Mouse (Mus musculus) adrenal gland, postnatal 25 days (tissue): ENCODE measurements at regions not wholly inside any gene's neighbourhood (a gene's known extent, or its start where the extent isn't known, plus 50 kb on each side); places are given as distances from the start of the nearest gene placed in this dataset.

ENCODE experiments used
- DNase-seq: peaks from one replicate; pipeline ENCODE4 v3.0.0; 2021; ENCODE audit warnings: mixed read lengths

DNA sequence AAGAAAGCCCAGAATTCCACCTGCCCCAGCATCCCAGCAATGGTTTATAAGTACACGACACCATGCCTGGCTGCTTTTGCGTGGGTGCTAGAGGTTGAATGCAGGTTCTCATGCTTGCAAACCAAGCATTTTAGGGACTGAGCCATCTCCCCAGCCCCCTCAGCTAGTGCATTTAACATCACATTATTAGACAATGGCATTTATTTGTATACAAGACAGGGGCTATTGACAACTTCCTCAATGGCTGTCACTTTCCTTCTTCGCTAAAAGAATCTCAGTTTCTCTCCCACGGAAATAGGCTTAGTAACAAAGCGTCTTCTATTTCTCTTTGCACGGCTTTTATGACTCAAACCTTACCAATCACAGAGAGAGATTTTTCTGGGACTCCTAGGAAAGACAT is 141.7 kb upstream of the Lrfn2 start:
- no peak for DNase-seq

DNA sequence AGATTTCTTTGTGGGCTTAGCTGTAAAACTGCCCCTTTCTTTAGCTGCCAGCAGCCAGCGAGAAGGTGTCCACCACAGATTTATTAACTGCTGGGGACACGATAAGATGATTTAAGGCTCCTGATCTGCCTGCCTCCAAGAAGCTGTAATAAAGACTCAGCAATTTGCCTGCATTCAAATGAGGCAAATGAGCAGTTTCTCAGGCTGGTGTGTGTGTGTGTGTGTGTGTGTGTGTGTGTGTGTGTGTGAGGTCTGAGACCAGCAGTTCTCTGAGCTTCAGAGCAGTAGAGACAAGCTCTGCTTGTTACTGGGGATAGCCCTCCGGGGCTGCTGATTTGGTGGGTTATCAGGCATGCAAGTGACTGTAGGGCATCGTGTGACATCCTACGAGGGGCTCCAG is 139.2 kb upstream of the Lrfn2 start:
- no peak for DNase-seq

DNA sequence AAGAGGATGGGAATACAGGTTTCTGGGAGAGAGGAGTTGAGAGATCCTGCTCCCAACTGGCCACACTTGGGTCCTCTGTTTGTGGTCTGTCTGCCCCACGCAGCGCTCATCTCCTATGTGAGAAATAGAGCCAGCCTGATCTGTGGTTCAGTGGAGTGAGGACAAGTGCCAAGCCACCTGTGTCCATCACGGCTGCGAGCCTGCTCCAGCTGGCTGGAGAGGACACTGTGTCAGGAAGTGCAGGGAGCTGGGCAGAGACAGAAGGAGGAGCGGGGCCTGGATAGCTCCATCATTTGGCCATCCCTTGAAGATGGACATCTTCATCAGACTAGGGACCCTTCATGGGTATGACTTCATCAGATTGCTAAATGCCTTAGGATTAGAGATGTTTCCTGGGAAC is 136.4 kb upstream of the Lrfn2 start:
- DNase-seq = no peak

DNA sequence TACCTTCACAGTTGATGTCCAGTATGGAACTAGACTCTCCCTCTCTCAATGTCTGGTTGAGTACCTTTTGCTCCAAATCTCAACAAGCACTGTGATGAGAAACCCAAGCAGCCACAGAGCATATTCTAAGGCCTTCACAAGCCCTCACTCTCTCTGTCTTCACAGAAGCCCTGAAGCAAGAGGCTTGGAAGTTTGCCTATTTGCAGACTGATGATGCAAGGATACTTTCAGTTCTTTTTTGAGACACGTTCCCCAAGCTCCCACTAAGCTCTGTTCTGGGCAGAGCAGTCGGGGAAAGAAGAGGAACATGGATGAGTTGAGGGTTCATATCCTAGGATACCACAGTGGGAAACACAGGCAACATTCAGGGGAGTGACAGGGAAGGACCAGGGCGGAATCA is 134.0 kb upstream of the Lrfn2 start:
- DNase-seq = no peak

DNA sequence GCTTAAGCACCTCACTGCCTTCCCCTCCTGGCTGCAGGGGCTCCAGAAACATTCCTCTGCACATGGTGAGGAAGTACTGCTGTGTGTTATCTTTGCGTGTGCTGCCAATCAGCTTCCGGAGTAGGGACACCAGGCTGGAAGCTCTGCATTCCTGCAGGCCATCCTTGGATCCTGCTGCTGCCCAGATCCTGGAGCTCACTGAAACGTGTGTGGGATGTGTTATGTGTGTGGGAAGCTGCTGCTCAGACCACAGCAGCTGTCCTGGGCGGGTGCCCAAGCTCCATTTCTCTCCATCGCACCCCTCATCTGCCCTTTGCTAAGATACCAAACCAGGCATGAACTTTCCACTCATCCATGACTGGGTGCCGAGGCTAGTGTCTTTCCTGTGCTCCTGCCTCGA is 129.5 kb upstream of the Lrfn2 start:
- no peak for DNase-seq

DNA sequence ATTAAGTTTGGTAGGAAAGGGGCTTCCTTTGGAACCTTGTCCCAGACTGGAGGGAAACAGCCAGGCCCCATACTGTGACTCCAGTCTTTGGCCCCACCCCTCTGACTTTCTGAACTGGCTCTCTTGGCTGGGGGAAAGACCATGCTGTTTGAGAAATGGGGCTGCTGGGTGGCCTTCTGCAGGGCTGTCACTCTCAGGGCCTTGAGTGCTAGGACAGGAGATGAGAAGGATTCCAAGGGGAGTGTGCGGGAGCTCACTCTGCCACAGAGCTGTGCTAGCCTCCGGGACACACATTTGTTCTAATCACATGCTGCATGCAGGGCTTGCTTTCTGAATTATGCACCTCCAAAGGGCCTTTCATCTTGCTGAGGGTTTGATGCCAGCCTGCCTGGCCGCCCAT is 124.3 kb upstream of the Lrfn2 start:
- DNase-seq = no peak

DNA sequence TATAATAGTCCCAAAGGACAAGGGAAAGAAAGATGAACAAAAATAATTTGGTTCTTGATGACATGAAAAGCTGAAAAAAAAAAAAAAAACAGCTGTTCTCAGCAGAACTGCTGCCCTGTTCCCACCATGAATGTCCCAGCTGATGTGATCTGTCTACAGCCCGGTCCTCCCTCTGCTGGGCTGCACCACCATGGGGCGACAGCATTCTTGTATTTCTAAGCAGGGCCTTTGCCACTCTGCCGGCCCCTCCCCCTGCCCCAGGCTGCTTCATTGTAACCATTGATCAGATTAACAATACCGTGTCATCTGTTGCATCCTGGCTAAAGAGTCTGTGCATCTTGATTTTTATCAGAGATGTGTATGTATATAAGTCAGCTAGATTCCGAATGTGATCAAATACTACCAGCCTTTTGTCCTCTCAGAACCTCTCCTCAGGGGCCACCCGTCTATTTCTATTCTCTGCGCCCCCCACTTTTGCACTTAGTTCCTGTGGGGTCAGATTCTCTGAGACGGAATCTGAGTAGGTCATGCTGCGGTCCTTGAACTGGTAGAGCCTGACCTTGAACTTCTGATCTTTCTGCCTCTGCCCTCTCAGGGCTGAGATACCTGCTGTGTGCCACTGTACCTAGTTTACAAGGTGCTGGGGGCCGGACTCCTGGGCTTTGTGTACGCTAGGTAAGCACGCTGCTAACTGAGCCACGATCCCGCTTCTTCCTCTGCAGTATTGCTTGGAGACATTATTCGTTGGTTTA is 117.2 kb upstream of the Lrfn2 start:
- DNase-seq = no peak

DNA sequence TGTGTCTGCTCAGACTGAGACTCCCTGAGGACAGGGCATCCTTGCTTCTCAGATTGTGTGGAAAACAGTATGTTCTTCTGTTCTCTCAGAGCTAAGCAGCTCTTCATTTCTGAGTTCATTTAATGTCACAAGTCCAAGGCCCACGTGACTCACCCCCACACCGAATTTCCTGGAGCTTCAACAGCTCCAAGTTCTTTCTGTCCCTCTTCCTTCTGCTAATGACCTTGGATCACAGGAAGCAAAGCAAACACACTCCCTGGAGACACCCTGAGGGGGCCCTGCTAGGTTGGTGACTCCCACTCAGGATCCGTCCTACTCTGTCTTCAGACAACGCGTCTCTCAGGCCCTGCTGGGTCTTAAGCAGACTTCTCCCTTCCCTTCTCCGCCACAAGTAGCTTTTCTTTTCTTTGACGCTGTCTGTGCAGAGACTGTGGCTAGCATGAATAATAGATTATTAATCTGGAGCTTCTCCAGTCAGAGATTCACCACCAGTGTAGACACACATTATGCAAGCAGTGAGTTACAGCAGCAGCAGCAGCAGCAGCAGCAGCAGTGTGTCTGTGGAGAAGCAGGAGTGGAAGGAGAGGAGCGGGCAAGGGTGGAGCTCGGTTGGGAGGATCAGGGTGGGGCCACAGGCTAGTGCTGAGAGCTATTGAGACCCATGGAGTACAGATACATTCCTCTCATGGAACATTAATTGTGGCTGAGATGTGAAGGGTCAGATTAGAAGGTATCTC is 115.4 kb upstream of the Lrfn2 start:
- DNase-seq = peak; percentile 8

DNA sequence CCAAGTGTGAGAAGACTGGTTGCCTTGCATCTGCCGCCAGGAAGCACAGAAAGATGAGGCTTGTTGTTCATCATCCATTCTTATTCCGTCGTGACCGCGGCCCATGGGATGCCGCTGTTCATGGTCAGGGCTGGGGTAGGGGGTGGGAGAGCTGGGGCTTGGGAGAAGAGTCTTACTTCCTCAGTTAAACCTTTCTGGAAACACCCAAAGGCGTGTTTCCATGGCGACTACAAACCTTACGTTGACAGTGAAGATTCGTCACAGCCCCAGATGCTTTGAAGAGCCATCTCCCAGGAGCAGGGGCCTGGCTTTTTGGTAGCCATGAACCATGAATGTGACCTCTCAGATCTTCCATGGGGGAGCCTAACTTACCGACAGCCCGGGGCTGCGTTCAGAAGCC is 114.6 kb upstream of the Lrfn2 start:
- no peak for DNase-seq

DNA sequence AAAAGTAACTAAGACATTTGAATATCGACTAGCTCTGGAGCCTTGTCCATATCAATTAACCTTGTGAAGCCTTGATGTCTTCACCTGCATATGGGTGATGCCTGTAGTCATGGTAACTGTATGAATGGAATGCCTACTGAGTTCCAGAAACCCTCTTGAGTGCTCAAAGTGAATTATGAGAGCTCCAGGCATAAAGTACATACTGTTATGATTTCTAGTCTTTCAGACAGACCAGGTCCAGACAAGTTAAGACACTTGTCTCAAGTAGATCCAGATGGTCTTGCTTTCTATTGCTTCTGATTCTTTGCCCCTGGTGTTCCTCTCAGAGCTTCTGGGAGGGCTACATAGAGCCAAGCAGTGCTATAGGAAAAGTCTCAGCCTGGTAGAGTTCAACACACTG is 112.5 kb upstream of the Lrfn2 start:
- no peak for DNase-seq

DNA sequence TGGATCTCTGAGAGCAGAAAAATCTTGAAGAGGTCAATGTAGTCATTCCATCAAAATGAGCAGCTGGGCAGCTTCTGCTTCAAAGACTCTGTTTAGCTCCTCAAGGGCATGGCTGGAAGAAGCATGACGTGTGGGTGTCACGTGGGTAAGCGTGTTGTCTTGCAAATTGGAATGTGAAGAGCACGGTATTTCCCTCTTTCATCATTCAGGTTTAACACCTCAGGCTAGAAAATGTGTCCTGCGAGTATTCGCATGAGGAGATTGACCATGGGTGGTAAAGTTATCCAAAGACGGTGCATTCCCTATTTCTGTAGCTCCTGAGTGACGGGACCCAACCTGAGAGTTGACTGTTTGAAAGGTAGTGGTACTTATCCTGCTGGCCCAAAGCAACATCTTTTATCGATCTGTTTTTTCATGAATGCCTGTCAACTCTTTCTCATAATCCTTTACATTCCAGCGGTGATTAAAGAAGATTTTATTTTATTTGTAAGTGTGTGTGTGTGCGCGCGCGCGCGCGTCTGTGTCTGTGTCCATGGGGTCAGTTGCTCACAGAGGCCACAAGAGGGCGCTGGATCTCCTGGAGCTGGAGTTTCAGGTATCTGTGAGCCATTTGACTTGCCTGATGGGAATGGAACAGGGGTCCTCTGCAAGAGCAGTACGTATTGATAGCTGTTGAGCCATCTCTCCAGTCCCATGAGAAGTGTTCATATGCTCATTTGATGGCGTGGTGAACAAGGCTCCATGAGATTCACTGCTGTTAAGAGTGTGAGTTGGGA is 109.9 kb upstream of the Lrfn2 start:
- no peak for DNase-seq

DNA sequence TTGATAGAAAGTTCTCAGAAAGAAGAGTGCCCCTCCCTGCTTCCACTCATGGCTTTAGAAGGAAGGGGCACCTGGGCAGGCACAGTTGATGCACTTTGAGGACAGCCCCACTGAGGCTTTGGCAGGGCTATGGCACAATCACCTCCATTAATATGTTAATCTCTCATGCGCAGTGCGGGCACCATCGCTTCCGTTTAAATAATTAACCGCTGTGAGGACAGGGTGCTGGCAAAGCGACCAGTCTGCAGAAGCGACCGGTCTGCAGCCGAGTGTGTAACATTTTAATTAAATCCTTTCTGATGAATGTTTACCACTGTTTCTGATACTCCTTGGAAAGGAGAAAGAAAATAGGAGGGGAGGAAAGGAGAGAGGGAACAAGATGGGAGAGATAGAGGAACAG is 108.3 kb upstream of the Lrfn2 start:
- no peak for DNase-seq

DNA sequence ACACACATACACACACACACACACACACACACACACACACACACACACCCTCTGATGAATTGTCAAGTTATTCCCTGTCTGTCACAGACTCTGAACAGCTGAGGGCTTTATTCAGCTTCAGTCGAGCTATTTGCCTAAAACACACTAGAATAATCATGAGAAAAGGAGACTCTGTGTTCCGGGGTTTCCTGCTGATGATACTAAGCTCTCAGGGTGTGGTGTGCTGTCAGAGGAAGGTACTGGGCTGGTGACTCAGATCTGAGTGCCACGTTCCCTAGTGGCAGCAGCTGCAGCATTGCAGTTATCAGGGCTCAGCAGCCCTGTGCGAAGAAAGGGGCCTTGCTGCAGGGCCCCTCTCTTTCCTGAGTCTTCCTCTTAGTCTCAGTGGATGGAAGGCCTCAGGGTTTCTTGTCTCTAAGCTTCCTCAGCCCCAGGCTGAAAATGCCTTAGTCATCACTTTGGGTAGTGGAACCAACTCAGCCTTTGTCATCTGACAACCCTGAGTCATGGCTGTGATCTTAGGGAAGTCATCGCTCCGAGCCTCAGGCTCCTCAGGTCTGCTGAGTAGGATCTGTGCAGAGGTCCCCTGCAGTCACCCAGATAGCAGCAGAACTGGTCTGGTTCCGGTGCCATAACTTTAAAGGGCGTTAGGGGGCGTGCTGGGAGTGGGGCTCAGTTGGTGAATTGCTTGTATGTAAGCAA is 106.8 kb upstream of the Lrfn2 start:
- DNase-seq = no peak

DNA sequence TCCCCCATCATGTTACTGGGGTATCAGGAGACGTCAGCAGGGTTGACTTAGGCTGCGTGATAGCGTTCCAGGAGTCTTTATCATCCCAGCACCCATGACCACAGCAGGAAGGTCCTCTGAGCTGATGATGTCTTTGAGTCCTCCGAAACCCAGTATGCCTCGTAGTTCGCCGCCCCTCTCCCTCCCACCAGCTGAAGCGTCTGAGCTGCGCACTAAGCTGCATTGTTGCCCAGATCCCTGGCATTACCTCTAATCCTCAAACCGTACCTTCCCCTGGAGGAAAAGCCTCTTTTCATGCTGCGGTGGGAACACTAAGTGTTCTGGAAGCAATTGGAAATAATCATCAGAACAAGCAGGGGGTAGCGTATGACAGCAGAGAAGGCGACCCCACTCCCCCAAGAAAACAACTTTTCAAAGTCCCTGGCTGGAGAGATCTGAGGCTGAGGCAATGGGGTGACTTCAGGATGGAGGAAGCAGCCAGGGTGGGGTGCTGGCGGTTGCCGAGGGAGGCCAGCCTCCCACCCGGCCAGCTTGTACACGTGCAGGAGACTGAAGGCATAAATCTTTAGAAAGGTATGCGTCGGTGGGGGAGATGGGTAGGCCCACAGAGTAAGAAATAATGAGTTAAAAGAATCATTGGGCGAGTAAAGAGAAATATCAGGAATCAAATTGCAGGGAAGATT is 93.7 kb upstream of the Lrfn2 start:
- DNase-seq = no peak

DNA sequence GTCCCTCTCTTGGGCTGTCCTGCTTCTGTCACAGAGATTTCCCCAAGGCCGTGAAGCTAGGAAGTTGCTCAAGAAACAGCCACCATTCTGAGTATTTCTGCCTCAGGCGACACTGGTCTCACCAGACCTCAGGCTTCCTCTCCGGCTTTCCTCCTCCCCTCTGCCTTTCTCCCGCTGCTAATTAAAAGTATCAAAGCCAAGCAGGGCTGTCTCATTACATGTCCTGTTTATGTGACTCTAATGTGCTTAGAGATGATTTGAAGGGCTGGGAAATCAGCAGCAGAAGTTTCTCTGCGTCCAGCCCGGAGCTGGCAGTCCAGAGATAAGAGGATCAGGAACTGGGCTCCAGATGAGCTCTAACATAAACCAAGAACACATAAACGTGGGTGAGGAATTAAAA is 84.3 kb upstream of the Lrfn2 start:
- no peak for DNase-seq

DNA sequence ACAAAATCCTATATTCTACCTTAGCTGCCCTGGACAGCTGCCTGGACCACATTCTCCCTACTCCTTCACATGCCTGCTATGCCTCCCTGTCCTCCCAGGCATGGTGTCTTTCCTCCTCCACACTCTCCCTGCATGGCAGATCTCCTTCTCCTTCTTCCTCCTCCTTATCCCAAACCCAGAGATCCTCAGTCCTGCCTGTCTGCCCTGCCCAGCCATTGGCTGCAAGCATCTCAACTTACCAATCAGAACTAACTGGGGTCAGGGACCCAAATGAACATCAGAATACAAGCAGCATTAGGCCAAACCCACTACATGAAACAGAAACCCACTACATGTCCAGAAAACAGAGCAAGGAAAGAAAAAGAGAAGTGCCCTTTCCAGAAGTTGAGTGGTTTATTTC is 81.3 kb upstream of the Lrfn2 start:
- no peak for DNase-seq

DNA sequence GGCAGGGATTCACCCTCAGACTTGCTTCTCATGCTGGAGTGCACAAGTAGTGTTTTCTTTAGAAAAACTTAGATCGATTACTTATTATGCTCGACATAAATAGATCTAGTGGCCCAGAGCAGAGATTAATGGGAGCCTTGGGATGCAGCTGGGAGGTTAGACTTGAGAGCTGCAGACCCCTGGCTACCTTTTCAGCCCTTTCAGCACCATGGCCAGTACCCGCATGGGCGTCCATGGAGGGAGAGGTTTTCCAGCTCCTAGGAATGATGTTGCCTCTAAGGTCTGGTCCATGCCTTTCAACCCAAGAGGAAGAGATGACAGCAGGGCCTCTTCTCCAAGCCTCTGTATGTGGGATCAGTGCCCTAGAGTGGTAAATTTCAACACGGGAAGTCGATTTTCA is 73.3 kb upstream of the Lrfn2 start:
- DNase-seq = no peak

DNA sequence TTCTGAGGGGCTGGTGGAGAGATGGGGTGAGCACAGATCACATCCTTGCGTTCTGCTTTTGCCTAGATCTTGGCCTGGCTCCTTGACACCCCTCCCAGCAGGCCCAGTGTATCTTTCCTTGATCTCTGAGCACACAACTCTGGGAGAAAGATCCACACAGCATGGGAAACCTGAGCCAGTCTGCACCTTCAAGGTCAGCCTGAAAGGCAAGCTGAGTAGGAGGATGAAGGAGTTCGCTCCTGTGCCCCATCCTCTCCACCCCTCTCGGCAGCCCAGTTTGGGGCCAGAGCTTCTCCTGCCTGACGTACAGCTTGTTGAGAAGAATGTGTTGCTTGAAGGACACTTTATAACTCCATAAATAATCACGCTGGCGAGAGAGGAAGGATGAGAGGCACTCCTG is 61.7 kb upstream of the Lrfn2 start:
- no peak for DNase-seq

DNA sequence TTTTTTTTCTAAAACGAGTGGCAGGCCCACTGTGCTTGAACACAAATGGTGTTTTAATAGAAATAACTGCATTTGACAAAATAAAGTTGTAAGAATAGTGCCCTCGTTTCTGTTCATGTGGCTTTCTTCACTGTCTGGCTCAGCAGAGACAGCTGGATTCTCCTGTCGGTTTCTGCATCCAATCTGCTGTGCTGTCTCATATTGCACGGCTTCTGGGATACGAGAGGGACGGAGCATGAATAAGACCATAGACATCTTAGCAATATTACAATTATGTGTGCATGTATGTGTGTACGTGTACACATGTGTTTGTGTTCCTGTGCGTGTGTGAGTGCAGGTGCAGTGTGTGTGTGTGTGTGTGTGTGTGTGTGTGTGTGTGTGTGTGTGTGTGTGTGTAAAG is 54.7 kb upstream of the Lrfn2 start:
- no peak for DNase-seq

DNA sequence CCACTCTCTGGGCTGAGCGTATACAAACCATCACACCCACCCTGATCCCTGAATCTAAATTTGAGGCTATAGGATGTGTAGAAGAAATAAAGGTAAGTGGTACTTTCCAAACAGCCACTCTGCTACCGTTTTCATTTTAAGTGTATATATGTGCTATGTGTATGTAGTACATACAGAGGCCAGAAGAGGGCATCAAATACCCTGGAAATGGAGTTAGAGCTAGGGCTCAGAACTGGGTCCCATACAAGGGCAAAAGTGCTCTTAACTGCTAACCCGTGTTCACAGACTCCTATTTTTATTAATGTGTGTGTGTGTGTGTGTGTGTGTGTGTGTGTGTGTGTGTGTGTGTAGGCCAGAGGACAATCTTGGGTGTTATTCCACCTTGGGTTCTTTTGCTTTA is 51.6 kb upstream of the Lrfn2 start:
- no peak for DNase-seq

DNA sequence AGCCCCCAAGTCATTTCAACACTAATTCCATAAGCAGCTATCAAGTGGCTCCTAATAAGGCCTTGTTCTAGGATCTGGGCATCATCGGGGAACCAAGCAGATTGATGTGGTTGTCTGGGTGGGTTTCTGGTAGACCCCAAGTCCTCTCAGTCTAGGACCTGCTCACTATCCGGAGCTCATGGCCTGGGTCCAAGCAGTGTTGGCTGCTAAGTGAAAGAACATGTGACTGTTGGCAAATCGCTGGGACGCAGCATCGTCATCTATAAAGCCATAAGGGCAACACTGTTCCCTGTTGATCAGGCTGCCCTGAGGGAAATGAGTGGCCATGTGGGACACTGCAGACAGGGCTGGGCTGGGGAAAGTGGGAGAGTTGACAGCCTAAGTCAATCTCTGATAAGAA is 50.2 kb upstream of the Lrfn2 start:
- no peak for DNase-seq
